Mouse (Mus musculus): ENCODE measurements around the gene Cfap20. TPM values are rescaled to one million over a fixed set of nuclear protein-coding genes. Genes with fewer than 3 reads are reported as not detected.
"Not testable (repeated sequence)": the region's sequence is repeated elsewhere in the genome, so short reads cannot be mapped to it uniquely, and the experiment has no call there.

Cfap20 gene
- polyA plus RNA-seq, 1 experiment = 76.1 TPM

DNA sequence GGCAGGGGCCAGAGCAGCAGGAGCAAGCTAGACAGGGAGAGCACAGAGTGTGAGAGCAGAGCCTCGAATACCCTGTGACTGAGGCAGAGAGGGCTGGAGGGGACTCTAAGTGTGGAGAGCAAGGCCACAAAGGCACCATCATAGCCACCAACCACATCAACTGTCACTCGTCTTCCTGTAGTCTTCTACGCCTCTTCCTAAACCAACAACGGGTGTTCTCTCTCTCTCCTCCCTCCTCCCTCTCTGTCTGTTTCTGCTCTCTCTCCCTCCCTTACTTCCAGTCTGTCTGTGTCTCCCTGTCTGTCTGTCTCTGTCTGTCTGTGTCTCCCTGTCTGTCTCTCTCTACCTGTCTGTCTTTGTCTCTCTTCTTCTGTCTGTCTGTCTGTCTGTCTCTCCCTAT, 44.4 kb downstream of the Cfap20 start:
- no peak for DNase-seq
- Histone ChIP-seq H3K27me3 (ENCODE audit: control insufficient read depth, insufficient read depth, low read length) (no peaks in the 10 kb centered on the region), H3K4me3 (replicated peaks; ENCODE audit: insufficient read depth, low read depth, low read length) (no peak overlapping the region), H3K27ac (ENCODE audit: insufficient read depth, low read length) (no peak overlapping the region), H3K4me1 (ENCODE audit: control insufficient read depth, insufficient read depth, low read length) (no peaks in the 10 kb centered on the region)
- 52% methylated on average over 4 of the region's 4 CpGs for WGBS
- no peak for TF ChIP-seq CTCF (IDR thresholded peaks at IDR 0.05; ENCODE audit: borderline replicate concordance, insufficient read depth, low read depth, low read length)
- TF ChIP-seq POLR2A (IDR thresholded peaks at IDR 0.05; ENCODE audit: borderline replicate concordance, insufficient read depth, low read length) = no peak

DNA sequence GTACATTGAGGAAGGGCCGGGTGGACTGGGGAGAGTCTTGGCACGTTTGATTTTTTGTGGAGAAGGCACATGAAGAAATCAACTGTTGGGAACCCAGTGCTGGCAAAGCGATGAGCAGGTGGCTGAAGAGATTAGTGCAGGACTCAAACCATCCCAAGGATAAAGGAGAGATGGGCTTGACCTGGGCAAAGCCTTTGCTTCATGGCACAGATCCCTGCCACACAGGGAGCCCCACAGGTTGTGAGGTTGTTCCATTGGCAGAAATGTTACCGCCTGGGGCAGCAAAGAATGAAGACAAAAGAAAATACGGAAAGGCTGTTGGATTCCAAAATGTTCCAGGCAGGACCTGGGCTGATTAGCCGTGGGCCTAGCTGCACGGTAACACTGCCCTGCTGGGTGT, 46.7 kb downstream of the Cfap20 start:
- no peak overlapping the region for H3K27ac ChIP-seq (ENCODE audit: insufficient read depth, low read length)
- no peak for TF ChIP-seq CTCF (IDR thresholded peaks at IDR 0.05; ENCODE audit: borderline replicate concordance, insufficient read depth, low read depth, low read length)
- no peak for TF ChIP-seq POLR2A (IDR thresholded peaks at IDR 0.05; ENCODE audit: borderline replicate concordance, insufficient read depth, low read length)
- 21% methylated on average over 7 of the region's 7 CpGs for WGBS
- no peak overlapping the region for H3K4me3 ChIP-seq (replicated peaks; ENCODE audit: insufficient read depth, low read depth, low read length)
- no peaks in the 10 kb centered on the region for H3K27me3 ChIP-seq (ENCODE audit: control insufficient read depth, insufficient read depth, low read length)
- DNase-seq = no peak
- H3K4me1 ChIP-seq (ENCODE audit: control insufficient read depth, insufficient read depth, low read length) = no peaks in the 10 kb centered on the region

DNA sequence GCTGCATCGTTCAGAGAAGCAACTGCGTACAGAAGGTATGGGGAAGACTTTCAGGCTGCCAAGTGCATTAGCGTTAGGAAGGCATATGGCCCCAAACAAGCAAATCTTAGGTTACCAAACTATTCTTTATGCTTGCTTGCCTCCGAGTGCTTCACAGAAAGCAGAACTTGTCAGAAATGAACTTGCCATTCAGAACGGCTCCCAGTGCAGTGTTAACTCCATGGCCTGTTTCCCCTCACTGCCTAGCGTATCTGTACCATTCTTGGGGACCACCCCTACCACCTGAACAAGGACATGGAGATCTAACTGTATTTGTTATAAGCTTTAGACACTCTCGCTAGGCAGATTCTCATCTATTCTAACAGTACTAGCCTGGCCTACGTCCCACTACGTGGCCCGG, 47.4 kb downstream of the Cfap20 start:
- no peak for DNase-seq
- Histone ChIP-seq H3K4me1 (ENCODE audit: control insufficient read depth, insufficient read depth, low read length) (no peaks in the 10 kb centered on the region), H3K4me3 (replicated peaks; ENCODE audit: insufficient read depth, low read depth, low read length) (no peak overlapping the region), H3K27me3 (ENCODE audit: control insufficient read depth, insufficient read depth, low read length) (no peaks in the 10 kb centered on the region; the same call in 1 of the 2 replicates), H3K27ac (ENCODE audit: insufficient read depth, low read length) (no peak overlapping the region)
- TF ChIP-seq CTCF (IDR thresholded peaks at IDR 0.05; ENCODE audit: borderline replicate concordance, insufficient read depth, low read depth, low read length) (no peak), POLR2A (IDR thresholded peaks at IDR 0.05; ENCODE audit: borderline replicate concordance, insufficient read depth, low read length) (no peak)
- WGBS = 84% methylated on average over 10 of the region's 10 CpGs

DNA sequence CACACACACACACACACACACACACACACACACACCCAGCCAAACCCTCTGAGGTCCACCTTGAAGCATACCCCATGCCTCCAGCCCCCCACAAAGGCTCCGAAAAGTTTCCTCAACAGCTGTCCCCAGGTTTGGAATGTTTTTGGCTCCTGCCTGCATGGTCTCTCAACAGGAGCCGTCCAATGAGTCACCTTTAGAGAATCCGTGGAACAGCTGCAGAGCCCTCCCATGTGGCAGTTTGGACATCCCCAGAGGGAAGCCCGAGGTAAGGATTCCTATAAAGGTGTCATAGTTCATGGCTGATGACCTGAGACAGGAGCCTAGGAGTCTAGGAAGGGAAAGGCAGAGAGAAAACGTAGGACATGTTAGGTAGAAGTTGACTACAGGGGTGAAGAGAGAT, 48.6 kb downstream of the Cfap20 start:
- 76% methylated on average over 5 of the region's 5 CpGs for WGBS
- TF ChIP-seq CTCF (IDR thresholded peaks at IDR 0.05; ENCODE audit: borderline replicate concordance, insufficient read depth, low read depth, low read length) (no peak), POLR2A (IDR thresholded peaks at IDR 0.05; ENCODE audit: borderline replicate concordance, insufficient read depth, low read length) (no peak)

DNA sequence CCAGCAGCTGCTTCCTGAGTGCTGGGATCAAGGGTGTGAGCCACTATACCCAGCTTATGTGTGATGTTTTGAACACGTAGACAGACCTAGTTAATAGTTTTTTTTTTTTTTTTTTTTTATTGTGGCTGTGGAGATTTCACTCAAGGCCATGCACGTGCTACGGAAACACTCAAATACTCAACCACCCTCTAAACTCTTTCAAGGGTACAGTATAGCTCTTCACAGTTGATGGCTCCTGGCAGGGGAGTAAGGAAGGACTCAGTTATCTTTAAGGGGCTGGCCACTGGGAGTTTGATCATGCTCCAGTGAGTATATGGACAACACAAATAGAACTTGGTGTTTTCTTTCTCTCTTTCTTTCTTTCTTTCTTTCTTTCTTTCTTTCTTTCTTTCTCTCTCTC, 50.2 kb downstream of the Cfap20 start:
- H3K27ac ChIP-seq (ENCODE audit: insufficient read depth, low read length) = no peak overlapping the region
- H3K4me3 ChIP-seq (replicated peaks; ENCODE audit: insufficient read depth, low read depth, low read length) = no peak overlapping the region
- TF ChIP-seq CTCF (IDR thresholded peaks at IDR 0.05; ENCODE audit: borderline replicate concordance, insufficient read depth, low read depth, low read length) = no peak
- no peak for TF ChIP-seq POLR2A (IDR thresholded peaks at IDR 0.05; ENCODE audit: borderline replicate concordance, insufficient read depth, low read length)
- DNase-seq = no peak
- H3K27me3 ChIP-seq (ENCODE audit: control insufficient read depth, insufficient read depth, low read length) = no peaks in the 10 kb centered on the region; the same call in 1 of the 2 replicates
- H3K4me1 ChIP-seq (ENCODE audit: control insufficient read depth, insufficient read depth, low read length) = no peaks in the 10 kb centered on the region
- WGBS = 91% methylated on average over 3 of the region's 3 CpGs

More for the DNA sequence above, 48.6 kb downstream of the Cfap20 start:
- no peak overlapping the region for H3K27ac ChIP-seq (ENCODE audit: insufficient read depth, low read length)
- H3K4me3 ChIP-seq (replicated peaks; ENCODE audit: insufficient read depth, low read depth, low read length) = no peak overlapping the region
- H3K4me1 ChIP-seq (ENCODE audit: control insufficient read depth, insufficient read depth, low read length) = no peaks in the 10 kb centered on the region
- no peak for DNase-seq
- H3K27me3 ChIP-seq (ENCODE audit: control insufficient read depth, insufficient read depth, low read length) = no peaks in the 10 kb centered on the region; the same call in 1 of the 2 replicates

DNA sequence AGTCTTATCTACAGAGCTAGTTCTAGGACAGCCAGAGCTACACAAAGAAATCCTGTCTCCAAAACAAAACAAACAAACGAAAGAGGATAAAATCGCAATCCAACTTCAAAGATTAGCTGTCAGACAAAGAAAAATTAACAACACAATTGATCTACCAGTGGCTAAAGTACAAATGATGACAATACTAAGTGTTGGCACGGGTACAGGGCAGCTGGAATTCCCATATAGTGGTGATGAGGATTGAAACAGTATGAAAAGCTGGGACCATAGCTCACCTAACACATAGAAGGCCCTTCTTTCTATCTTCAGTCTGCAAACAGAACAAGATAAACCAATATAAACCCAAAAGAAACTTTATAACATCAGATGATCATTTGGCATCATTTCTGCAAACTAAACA, 53.1 kb downstream of the Cfap20 start:
- WGBS = 82% methylated on average over 3 of the region's 3 CpGs

DNA sequence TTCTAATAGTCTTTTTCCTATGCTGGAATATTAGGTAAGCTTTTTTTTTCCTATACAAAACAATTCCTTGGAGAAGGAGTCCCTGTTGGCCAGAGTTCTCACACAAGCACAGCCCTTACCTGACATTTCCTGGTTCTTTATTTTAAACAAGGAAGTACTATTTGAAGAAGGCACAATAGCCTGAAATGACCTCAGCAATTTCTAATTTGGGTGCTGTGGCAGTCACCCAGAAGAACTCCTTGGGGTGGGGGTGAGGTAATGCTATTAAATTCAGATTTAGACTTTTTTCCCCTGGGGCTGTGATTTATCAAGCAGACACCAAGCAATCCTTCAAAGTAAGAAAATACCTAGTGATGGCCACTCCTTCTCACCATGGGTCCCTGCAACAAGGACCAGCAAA, 53.7 kb downstream of the Cfap20 start:
- no peak overlapping the region for H3K27ac ChIP-seq (ENCODE audit: insufficient read depth, low read length)

More for the DNA sequence above, 53.1 kb downstream of the Cfap20 start:
- Histone ChIP-seq H3K4me1 (ENCODE audit: control insufficient read depth, insufficient read depth, low read length) (no peaks in the 10 kb centered on the region; the same call in 1 of the 2 replicates), H3K27me3 (ENCODE audit: control insufficient read depth, insufficient read depth, low read length) (no peaks in the 10 kb centered on the region; the same call in 1 of the 2 replicates), H3K27ac (ENCODE audit: insufficient read depth, low read length) (no peak overlapping the region), H3K4me3 (replicated peaks; ENCODE audit: insufficient read depth, low read depth, low read length) (no peak overlapping the region)
- TF ChIP-seq CTCF (IDR thresholded peaks at IDR 0.05; ENCODE audit: borderline replicate concordance, insufficient read depth, low read depth, low read length) (no peak), POLR2A (IDR thresholded peaks at IDR 0.05; ENCODE audit: borderline replicate concordance, insufficient read depth, low read length) (no peak)
- no peak for DNase-seq

DNA sequence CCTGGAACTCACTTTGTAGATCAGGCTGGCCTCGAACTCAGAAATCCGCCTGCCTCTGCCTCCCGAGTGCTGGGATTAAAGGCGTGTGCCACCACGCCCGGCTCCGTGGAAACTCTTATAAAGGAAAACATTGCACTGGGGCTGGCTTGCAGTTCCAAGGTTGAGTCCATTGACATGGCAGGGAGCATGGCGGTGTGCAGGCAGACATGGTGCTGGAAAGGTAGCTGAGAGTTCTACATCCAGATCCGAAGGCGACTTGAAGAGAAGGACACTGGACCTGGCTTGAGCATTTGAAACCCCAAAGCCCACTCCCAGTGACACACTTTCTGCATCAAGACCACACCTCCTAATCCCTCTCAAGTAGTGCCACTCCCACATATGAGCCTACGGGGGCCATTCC, 55.7 kb downstream of the Cfap20 start:
- H3K4me1 ChIP-seq (ENCODE audit: control insufficient read depth, insufficient read depth, low read length); H3K4me3 ChIP-seq (replicated peaks; ENCODE audit: insufficient read depth, low read depth, low read length); DNase-seq; H3K27me3 ChIP-seq (ENCODE audit: control insufficient read depth, insufficient read depth, low read length); H3K27ac ChIP-seq (ENCODE audit: insufficient read depth, low read length): not testable (repeated sequence)
- WGBS = 96% methylated on average over 11 of the region's 11 CpGs

More for the DNA sequence above, 53.7 kb downstream of the Cfap20 start:
- H3K4me3 ChIP-seq (replicated peaks; ENCODE audit: insufficient read depth, low read depth, low read length) = no peak overlapping the region
- no peaks in the 10 kb centered on the region; the same call in 1 of the 2 replicates for H3K4me1 ChIP-seq (ENCODE audit: control insufficient read depth, insufficient read depth, low read length)
- H3K27me3 ChIP-seq (ENCODE audit: control insufficient read depth, insufficient read depth, low read length) = no peaks in the 10 kb centered on the region; the same call in 1 of the 2 replicates
- TF ChIP-seq POLR2A (IDR thresholded peaks at IDR 0.05; ENCODE audit: borderline replicate concordance, insufficient read depth, low read length) = no peak
- no peak for TF ChIP-seq CTCF (IDR thresholded peaks at IDR 0.05; ENCODE audit: borderline replicate concordance, insufficient read depth, low read depth, low read length)
- DNase-seq = no peak
